14 mouse cellular contexts compared by ENCODE assay signal in the genomic region with DNA sequence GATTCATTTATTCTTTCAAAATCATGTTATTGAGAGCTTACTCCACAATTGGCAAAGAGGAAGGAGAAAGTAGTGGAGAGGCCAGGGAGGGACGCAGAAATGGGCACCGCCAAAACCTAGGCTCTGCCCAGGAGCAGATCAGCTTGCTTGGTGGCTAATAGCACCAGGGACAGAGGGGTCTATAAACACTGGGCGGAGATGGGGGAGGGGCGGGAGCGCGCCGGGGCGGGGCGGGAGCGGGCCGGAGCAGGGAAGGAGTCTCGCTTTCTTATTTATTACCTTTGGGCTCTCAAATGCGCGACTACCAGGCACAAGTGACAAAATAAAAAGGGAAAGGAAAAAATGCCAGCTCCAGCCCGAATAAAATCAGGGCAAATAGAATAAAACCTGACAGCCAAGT. TPM values are rescaled to one million over a fixed set of nuclear protein-coding genes. Genes with fewer than 3 reads are reported as not detected.
A peak's percentile ranks its signal among the peaks of the same experiment; 100 is the strongest.
DNase-seq lines count a peak whose midpoint lies in the region; ATAC-seq lines count a peak whose summit lies in the region.
"Had no signal": no experiment of that assay in that cellular context is flagged by ENCODE, and none has a peak within 500 bp of the region (broad histone marks: within the 10 kb centered on the region; RNA-seq: fewer than 3 reads in every experiment).

No protein-coding gene starts in this region.

- 0 out of 2 replicates have a peak overlapping the region, but pooled peaks have one; percentile 43 for H3K9ac ChIP-seq in forebrain, embryonic 11.5 days (ENCODE audit: low read length)
- 0 out of 2 replicates have a peak overlapping the region, but pooled peaks have one; percentile 6 for H3K9ac ChIP-seq in hindbrain, embryonic 14.5 days
- H3K9ac ChIP-seq in midbrain, embryonic 13.5 days (replicated peaks): 0 out of 2 replicates have a peak overlapping the region, but pooled peaks have one; percentile 4
- H3K9ac ChIP-seq: lung, embryonic 14.5 days had no signal

- H3K27ac ChIP-seq in embryonic facial prominence, embryonic 10.5 days (replicated peaks): no peak overlapping the region
- H3K27ac ChIP-seq in forebrain, embryonic 11.5 days (ENCODE audit: low read depth, low read length): no peak overlapping the region
- peak overlapping the region; percentile 4; the same call in 1 of the 2 replicates for H3K27ac ChIP-seq in hindbrain, embryonic 14.5 days
- H3K27ac ChIP-seq in midbrain, embryonic 13.5 days: peak overlapping the region; percentile 78

- no peaks in the 10 kb centered on the region for H3K9me3 ChIP-seq in embryonic facial prominence, embryonic 10.5 days
- H3K9me3 ChIP-seq in forebrain, embryonic 11.5 days (ENCODE audit: control insufficient read depth, low read length): no peaks in the 10 kb centered on the region
- H3K9me3 ChIP-seq in hindbrain, embryonic 14.5 days (ENCODE audit: control insufficient read depth, low read length): no peaks in the 10 kb centered on the region
- H3K9me3 ChIP-seq in midbrain, embryonic 13.5 days: no peaks in the 10 kb centered on the region
- H3K9me3 ChIP-seq: megakaryocyte, embryonic 14.5 days had no signal

- no peak for ATAC-seq in forebrain, embryonic 11.5 days (replicated peaks; ENCODE audit: low FRiP score)
- no peak for ATAC-seq in hindbrain, embryonic 14.5 days (ENCODE audit: low FRiP score)
- no peak for ATAC-seq in midbrain, embryonic 13.5 days
- ATAC-seq in activated CD4-positive, CD25-positive, alpha-beta regulatory T cell, adult 4 months: no peak
- ATAC-seq: Patski had no signal

- DNase-seq in embryonic facial prominence, embryonic 10.5 days (ENCODE audit: low spot score): peak; percentile 55
- DNase-seq in forebrain, embryonic 11.5 days (ENCODE audit: low spot score): peak; percentile 76
- no peak for DNase-seq in hindbrain, embryonic 14.5 days (ENCODE audit: low spot score)
- DNase-seq in testis, postnatal 14 days (ENCODE audit: low spot score): no peak
- no peak for DNase-seq in gastrocnemius, postnatal 25 days
- no peak for DNase-seq in spleen, postnatal 14 days (ENCODE audit: low spot score in 2 of 2)
- DNase-seq: cerebellum, adult 9-11 months; heart, adult 18-20 months; kidney, adult 8-10 months had no signal

- no peaks in the 10 kb centered on the region for H3K36me3 ChIP-seq in embryonic facial prominence, embryonic 10.5 days (replicated peaks)
- H3K36me3 ChIP-seq in forebrain, embryonic 11.5 days (ENCODE audit: control insufficient read depth, insufficient read depth, low read length): no peaks in the 10 kb centered on the region
- H3K36me3 ChIP-seq in hindbrain, embryonic 14.5 days (replicated peaks; ENCODE audit: control insufficient read depth, insufficient read depth): no peaks in the 10 kb centered on the region
- no peaks in the 10 kb centered on the region for H3K36me3 ChIP-seq in midbrain, embryonic 13.5 days

- peaks cover 42% of the 10 kb centered on the region for H3K4me1 ChIP-seq in embryonic facial prominence, embryonic 10.5 days
- H3K4me1 ChIP-seq in forebrain, embryonic 11.5 days (replicated peaks; ENCODE audit: control insufficient read depth, insufficient read depth, low read length): peaks cover 29% of the 10 kb centered on the region
- H3K4me1 ChIP-seq in hindbrain, embryonic 14.5 days (replicated peaks; ENCODE audit: control insufficient read depth, insufficient read depth, low read length): peaks cover 46% of the 10 kb centered on the region
- H3K4me1 ChIP-seq in midbrain, embryonic 13.5 days (replicated peaks): peaks cover 57% of the 10 kb centered on the region

- H3K4me2 ChIP-seq in forebrain, embryonic 11.5 days (ENCODE audit: low read depth, low read length, severe bottlenecking): peak overlapping the region; percentile 46
- H3K4me2 ChIP-seq in hindbrain, embryonic 14.5 days (replicated peaks): peak overlapping the region; percentile 34
- peak overlapping the region; percentile 47 for H3K4me2 ChIP-seq in midbrain, embryonic 13.5 days (replicated peaks)
- H3K4me2 ChIP-seq: lung, embryonic 14.5 days had no signal

- peaks cover 97% of the 10 kb centered on the region for H3K27me3 ChIP-seq in embryonic facial prominence, embryonic 10.5 days (replicated peaks; ENCODE audit: low read depth, poor library complexity, severe bottlenecking)
- H3K27me3 ChIP-seq in forebrain, embryonic 11.5 days (ENCODE audit: control insufficient read depth, insufficient read depth, low read length): peaks cover 14% of the 10 kb centered on the region; the same call in 1 of the 2 replicates
- H3K27me3 ChIP-seq in hindbrain, embryonic 14.5 days (ENCODE audit: control insufficient read depth, insufficient read depth, low read length): peaks cover 13% of the 10 kb centered on the region; the same call in 1 of the 2 replicates
- peaks cover 20% of the 10 kb centered on the region for H3K27me3 ChIP-seq in midbrain, embryonic 13.5 days

- peak overlapping the region; percentile 35 for H3K4me3 ChIP-seq in embryonic facial prominence, embryonic 10.5 days
- peak overlapping the region; percentile 12; the same call in 1 of the 2 replicates for H3K4me3 ChIP-seq in forebrain, embryonic 11.5 days (ENCODE audit: low read depth, low read length)
- no peak overlapping the region for H3K4me3 ChIP-seq in hindbrain, embryonic 14.5 days (replicated peaks; ENCODE audit: low read length)
- no peak overlapping the region for H3K4me3 ChIP-seq in midbrain, embryonic 13.5 days (replicated peaks)
- H3K4me3 ChIP-seq: megakaryocyte, embryonic 14.5 days had no signal

- WGBS in embryonic facial prominence, embryonic 10.5 days: under 1% methylated on average over 15 of the region's 15 CpGs
- 1% methylated on average over 15 of the region's 15 CpGs for WGBS in forebrain, embryonic 11.5 days
- under 1% methylated on average over 15 of the region's 15 CpGs for WGBS in hindbrain, embryonic 14.5 days
- WGBS in midbrain, embryonic 13.5 days: 1% methylated on average over 15 of the region's 15 CpGs

RNA-seq across cellular contexts. Expression of a gene that starts 23.7 kb away (rescaled TPM):
- polyA plus RNA-seq in embryonic facial prominence, embryonic 10.5 days (2016; fragmentation: Nextera tagmentation; extraction: Ambion mirVana): 0.91 and 1.1 TPM in 2 replicates
- polyA plus RNA-seq in forebrain, embryonic 11.5 days (2014; fragmentation: Nextera tagmentation; extraction: Ambion mirVana): 6.2 and 6.3 TPM in 2 replicates
- 12.4 and 15.4 TPM in 2 replicates for polyA plus RNA-seq in hindbrain, embryonic 14.5 days (2014; fragmentation: Nextera tagmentation; extraction: Ambion mirVana)
- polyA plus RNA-seq in midbrain, embryonic 13.5 days (2015; fragmentation: Nextera tagmentation; extraction: Ambion mirVana): 10.4 and 15.7 TPM in 2 replicates
- not detected for polyA plus RNA-seq in activated CD4-positive, CD25-positive, alpha-beta regulatory T cell, adult 4 months (2017; shearing (Covaris generic))
- total RNA-seq in gastrocnemius, postnatal 25 days (2021): under 1 TPM; 0.08 to 0.18 TPM
- polyA plus RNA-seq: Patski had no signal

Comparison
In these comparisons a context has a peak if more than half of its experiments do, and no peak if none do; other contexts are left out.
1. DNase-seq: peak in embryonic facial prominence, embryonic 10.5 days (single experiment) and forebrain, embryonic 11.5 days (single experiment); none in hindbrain, embryonic 14.5 days (single experiment), testis, postnatal 14 days (single experiment), gastrocnemius, postnatal 25 days (single experiment) and spleen, postnatal 14 days (0 of 2).
2. H3K27ac ChIP-seq: peak in hindbrain, embryonic 14.5 days (single experiment) and midbrain, embryonic 13.5 days (single experiment); none in embryonic facial prominence, embryonic 10.5 days (single experiment) and forebrain, embryonic 11.5 days (single experiment).
3. H3K4me3 ChIP-seq: peak in embryonic facial prominence, embryonic 10.5 days (single experiment) and forebrain, embryonic 11.5 days (single experiment); none in hindbrain, embryonic 14.5 days (single experiment) and midbrain, embryonic 13.5 days (single experiment).
4. Peak in every context shown above with its lines, with median percentiles within 50 percentile points of each other: H3K4me2 ChIP-seq and H3K9ac ChIP-seq.